Mouse (Mus musculus) hindbrain, embryonic 15.5 days (tissue): ENCODE measurements around the gene Fam114a2. TPM values are rescaled to one million over a fixed set of nuclear protein-coding genes. Genes with fewer than 3 reads are reported as not detected.

Experiments
- ATAC-seq: fragments of 200-750 bp; cut with Nextera tagmentation; 2 replicates; pipeline ENCODE4 v1.8.0; 2017; ENCODE audit warnings: low read depth, moderate number of reproducible peaks, moderate TSS enrichment; ENCODE audit not compliant: low FRiP score
- H3K27ac ChIP-seq: fragments of 300-500 bp; sonication (generic); replicated peaks from 2 replicates; pipeline ENCODE4 v1.5.1; 2015; ENCODE audit warnings: mild to moderate bottlenecking, inconsistent platforms
- H3K27me3 ChIP-seq: fragments of 300-500 bp; sonication (generic); 2 replicates; pipeline ENCODE4 v1.6.1; 2015; ENCODE audit warnings: control low read depth, inconsistent platforms
- H3K36me3 ChIP-seq: fragments of 300-500 bp; sonication (generic); 2 replicates; pipeline ENCODE4 v1.6.1; 2015; ENCODE audit warnings: control low read depth, inconsistent platforms
- H3K4me1 ChIP-seq: fragments of 300-500 bp; sonication (generic); replicated peaks from 2 replicates; pipeline ENCODE4 v1.6.1; 2015; ENCODE audit warnings: control low read depth, inconsistent platforms
- H3K4me2 ChIP-seq: fragments of 300-500 bp; sonication (generic); 2 replicates; pipeline ENCODE4 v1.6.1; 2015; ENCODE audit warnings: moderate library complexity, mild to moderate bottlenecking, inconsistent platforms
- H3K4me3 ChIP-seq: fragments of 300-500 bp; sonication (generic); 2 replicates; pipeline ENCODE4 v1.5.1; 2015; ENCODE audit warnings: mild to moderate bottlenecking, inconsistent platforms
- H3K9ac ChIP-seq: fragments of 300-500 bp; sonication (generic); 2 replicates; pipeline ENCODE4 v1.6.1; 2015; ENCODE audit warnings: inconsistent platforms
- H3K9me3 ChIP-seq: fragments of 300-500 bp; sonication (generic); 2 replicates; pipeline ENCODE4 v1.6.1; 2016; ENCODE audit warnings: control low read depth, inconsistent platforms
- WGBS: fragments of 180-500 bp; shearing (Covaris S2); methylation state at CpG from one replicate; pipeline ENCODE4 v1.1.7; 2015; 5-methylcytosine and 5-hydroxymethylcytosine counted together
- polyA plus RNA-seq: library from polyadenylated mRNA; unstranded; fragments of >200 nt; fragmentation: Nextera tagmentation; extraction: Ambion mirVana; gene quantifications from 2 replicates; pipeline ENCODE4 v1.2.1, GENCODE M21; 2015

Gene Fam114a2
- polyA plus RNA-seq, 1 experiment from 2014 or later = 76.4 TPM

DNA sequence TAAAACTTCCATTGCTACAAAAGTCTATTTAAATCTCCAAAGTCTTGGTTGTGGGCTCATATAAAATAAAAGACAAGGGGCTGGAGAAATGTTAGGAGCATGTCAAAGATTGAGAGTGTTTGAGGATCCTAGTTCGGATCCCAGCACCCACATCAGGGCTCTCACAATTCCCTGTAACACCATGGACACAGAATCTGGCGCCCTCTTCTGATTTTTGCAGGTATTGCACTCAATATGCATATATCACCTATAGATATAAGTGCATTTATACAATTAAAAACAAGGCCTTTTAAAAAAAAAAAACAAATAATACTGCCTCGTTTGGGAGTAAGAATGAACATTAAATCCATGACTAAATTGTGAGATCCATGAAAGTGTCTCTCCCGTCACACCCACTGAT, 49.7 kb downstream of the Fam114a2 start:
- 89% methylated on average over 4 of the region's 4 CpGs for WGBS
- H3K9ac ChIP-seq = no peak overlapping the region
- no peak overlapping the region for H3K27ac ChIP-seq
- peaks cover 2% of the 10 kb centered on the region; the same call in 1 of the 2 replicates for H3K9me3 ChIP-seq
- H3K4me3 ChIP-seq = no peak overlapping the region
- H3K4me1 ChIP-seq = peaks cover 4% of the 10 kb centered on the region; the same call in 1 of the 2 replicates
- H3K27me3 ChIP-seq = no peaks in the 10 kb centered on the region
- H3K36me3 ChIP-seq = no peaks in the 10 kb centered on the region
- no peak for ATAC-seq
- H3K4me2 ChIP-seq = no peak overlapping the region

DNA sequence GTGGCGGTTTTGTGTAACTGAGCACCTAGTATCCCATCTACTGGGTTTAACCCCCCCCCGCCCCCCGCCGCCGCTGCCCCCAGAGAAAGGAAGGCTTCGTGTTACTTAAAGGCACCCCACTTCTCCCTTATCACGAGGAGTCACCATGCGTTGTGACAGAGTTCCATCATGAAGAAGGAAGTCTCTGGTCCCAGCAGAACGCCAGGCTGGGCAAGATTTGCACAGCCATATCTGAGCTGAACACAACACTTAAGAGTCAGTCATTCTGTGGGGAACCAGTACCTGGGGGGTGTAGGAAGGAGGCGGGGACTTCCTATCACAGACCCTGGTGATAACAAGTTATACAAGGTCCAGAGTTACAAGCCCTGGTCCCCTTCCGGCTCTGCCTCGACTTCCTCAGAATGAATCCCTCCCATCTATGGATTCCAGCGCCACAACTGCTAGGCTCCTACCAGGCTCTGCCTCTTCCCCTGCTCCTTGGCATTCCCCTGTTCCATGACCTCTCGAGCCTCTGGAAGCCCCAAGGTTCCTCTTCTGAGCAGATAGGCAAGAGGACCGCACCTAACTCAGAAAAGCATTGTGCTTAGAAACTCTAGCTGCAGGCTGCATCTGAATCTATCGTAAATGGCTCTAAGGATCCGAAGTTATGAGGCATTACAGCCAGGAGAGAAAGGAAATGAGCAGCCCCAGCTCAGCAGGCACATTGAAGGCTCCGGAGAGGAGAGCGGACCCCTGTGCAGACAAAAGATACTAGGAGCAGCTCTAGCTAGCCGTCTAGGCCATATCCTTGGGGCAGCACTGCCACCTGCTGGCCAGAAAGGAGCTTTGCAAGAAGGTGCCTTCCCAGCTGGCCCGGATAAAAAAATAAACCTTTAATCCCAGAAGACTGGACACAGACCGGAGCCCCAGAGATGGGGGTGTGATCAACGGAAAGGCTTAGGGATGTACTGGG, 51.0 kb downstream of the Fam114a2 start:
- Histone ChIP-seq H3K36me3 (no peaks in the 10 kb centered on the region), H3K9me3 (peaks cover 2% of the 10 kb centered on the region; the same call in 1 of the 2 replicates), H3K4me1 (peaks cover 4% of the 10 kb centered on the region; the same call in 1 of the 2 replicates), H3K4me3 (no peak overlapping the region), H3K9ac (no peak overlapping the region), H3K4me2 (peak overlapping the region; percentile 19; the same call in 1 of the 2 replicates), H3K27ac (peak overlapping the region; percentile 7; the same call in 1 of the 2 replicates), H3K27me3 (no peaks in the 10 kb centered on the region)
- ATAC-seq = peak; percentile 87; the same call in 1 of the 2 replicates
- WGBS = 53% methylated on average over 23 of the region's 23 CpGs

DNA sequence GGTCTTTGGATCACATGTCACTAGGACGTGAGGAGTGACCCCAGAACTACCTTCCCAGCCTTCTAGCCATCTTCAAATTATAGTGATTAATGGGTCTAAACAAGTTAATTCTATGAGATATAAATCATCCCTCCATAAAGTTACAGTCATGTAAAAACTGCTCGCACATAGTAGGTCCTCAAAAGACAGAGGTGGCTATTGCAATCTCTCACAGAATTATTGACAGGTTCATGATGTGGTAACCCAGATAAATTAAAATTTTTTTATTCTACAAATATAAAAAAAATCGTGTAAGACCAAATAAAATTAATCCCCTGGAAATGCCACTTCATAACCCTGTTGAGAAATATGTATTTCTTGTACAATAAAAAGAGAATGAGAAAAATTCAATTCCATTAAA, 52.6 kb downstream of the Fam114a2 start:
- no peak for ATAC-seq
- no peak overlapping the region for H3K4me2 ChIP-seq
- no peak overlapping the region for H3K27ac ChIP-seq
- H3K9ac ChIP-seq = no peak overlapping the region
- peaks cover 4% of the 10 kb centered on the region; the same call in 1 of the 2 replicates for H3K4me1 ChIP-seq
- no peaks in the 10 kb centered on the region for H3K27me3 ChIP-seq
- H3K4me3 ChIP-seq = no peak overlapping the region
- WGBS = 85% methylated on average over 3 of the region's 3 CpGs
- no peaks in the 10 kb centered on the region for H3K36me3 ChIP-seq
- peaks cover 2% of the 10 kb centered on the region; the same call in 1 of the 2 replicates for H3K9me3 ChIP-seq

DNA sequence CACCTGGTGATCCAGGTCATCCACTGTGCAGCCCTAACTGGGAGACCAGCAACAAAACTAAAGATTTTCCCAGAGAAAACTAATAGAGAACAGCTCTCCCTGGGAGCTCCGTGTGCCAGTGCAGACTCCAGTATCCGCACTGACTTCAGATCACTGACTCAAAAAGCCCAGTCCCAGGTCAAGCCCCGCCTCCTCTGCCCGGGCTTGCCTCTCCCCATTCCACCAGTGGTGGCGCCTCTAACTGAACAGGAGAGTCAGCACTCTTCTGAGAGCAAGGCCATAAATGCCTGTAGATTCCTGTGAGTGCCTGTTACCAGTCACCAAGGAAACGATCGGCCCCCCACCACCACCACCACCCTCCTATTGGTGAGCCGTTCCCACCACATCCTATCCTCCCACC, 53.4 kb downstream of the Fam114a2 start:
- peaks cover 4% of the 10 kb centered on the region; the same call in 1 of the 2 replicates for H3K4me1 ChIP-seq
- H3K36me3 ChIP-seq = no peaks in the 10 kb centered on the region
- H3K9me3 ChIP-seq = peaks cover 2% of the 10 kb centered on the region; the same call in 1 of the 2 replicates
- ATAC-seq = no peak
- no peak overlapping the region for H3K4me3 ChIP-seq
- H3K9ac ChIP-seq = no peak overlapping the region
- WGBS = 40% methylated on average over 8 of the region's 8 CpGs
- no peak overlapping the region for H3K27ac ChIP-seq
- no peaks in the 10 kb centered on the region for H3K27me3 ChIP-seq
- no peak overlapping the region for H3K4me2 ChIP-seq

DNA sequence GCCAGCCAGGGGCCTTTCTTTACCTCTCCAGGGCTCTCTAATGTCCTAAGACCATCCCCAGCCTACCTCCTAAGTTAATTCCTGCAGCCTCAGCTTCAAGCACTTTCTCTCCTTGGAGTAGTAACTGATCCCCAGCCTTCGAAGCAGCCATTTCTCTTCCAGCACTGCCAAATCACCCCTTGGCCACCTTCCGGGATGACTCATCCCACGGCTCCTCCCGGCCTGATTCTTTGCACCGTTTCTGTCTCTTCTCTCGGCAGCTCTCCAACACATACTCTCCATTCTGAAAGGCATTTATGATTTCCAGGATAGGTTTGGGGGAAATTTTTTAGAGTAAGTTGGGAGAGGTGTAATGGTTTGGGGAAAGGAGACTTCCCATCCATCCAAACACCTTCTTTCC, 58.7 kb downstream of the Fam114a2 start:
- WGBS = 85% methylated on average over 6 of the region's 6 CpGs
- ATAC-seq = no peak
- H3K9ac ChIP-seq = no peak overlapping the region

DNA sequence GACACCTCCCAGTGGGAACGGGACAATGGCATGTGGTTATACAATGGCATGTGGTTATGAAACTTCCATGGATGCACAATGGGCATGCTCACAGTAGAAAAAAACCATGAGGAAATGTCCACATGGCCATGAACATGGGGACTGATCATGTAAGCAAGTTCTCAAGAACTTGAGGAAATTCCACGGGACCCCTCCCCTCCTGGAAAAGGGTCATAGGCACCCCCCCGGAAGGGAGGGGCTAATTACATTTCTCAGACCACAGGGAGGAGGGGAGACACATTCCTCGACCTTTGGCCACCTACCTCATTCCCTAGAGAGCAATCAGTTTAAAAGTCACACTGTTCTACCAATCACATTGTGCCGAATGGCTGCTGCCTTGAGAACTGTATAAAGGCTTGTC, 64.0 kb downstream of the Fam114a2 start:
- ATAC-seq = no peak
- Histone ChIP-seq H3K4me2 (no peak overlapping the region), H3K9me3 (no peaks in the 10 kb centered on the region), H3K4me3 (no peak overlapping the region), H3K9ac (no peak overlapping the region), H3K4me1 (no peaks in the 10 kb centered on the region), H3K27ac (no peak overlapping the region), H3K36me3 (no peaks in the 10 kb centered on the region), H3K27me3 (no peaks in the 10 kb centered on the region)
- 67% methylated on average over 5 of the region's 5 CpGs for WGBS

More for the DNA sequence above, 58.7 kb downstream of the Fam114a2 start:
- no peak overlapping the region for H3K4me2 ChIP-seq
- no peaks in the 10 kb centered on the region for H3K4me1 ChIP-seq
- H3K36me3 ChIP-seq = no peaks in the 10 kb centered on the region
- H3K27me3 ChIP-seq = no peaks in the 10 kb centered on the region
- no peaks in the 10 kb centered on the region for H3K9me3 ChIP-seq
- H3K27ac ChIP-seq = no peak overlapping the region
- no peak overlapping the region for H3K4me3 ChIP-seq

DNA sequence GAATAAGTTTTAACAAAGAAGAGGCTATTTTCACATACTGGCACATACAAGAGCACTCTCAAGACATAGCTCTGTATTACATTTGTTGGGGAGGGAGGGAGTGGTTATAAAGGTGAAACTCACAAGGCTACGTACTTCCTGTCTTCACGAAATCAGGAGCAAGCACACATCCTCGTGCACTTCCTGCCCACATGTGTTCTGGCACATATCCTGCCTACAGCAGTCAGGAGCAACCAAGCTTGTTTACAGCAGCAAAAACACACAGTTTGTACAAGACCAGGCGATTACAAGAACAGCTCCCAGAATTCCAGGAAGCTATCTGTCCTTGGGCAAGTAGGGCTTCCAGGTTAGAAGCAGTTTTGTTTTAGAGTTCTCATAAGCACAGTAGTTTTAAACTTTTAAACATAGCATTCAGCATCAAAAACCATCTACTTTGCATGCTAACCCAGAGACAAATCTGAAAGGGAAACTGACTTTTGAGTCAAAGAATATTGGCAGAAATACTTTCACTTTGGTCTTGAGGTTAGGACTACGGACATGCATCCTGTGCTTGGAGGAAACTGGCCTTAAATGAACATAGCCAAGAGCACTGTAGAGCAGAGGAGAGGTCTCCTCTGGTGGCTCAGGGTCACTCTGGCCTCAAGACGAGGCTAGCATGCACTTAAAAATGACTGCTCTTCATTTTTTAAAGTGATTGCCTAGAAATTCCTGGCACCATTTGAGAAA, 73.0 kb downstream of the Fam114a2 start:
- Histone ChIP-seq H3K36me3 (no peaks in the 10 kb centered on the region), H3K9ac (no peak overlapping the region), H3K27ac (no peak overlapping the region), H3K27me3 (no peaks in the 10 kb centered on the region), H3K4me1 (no peaks in the 10 kb centered on the region), H3K4me2 (no peak overlapping the region), H3K4me3 (no peak overlapping the region), H3K9me3 (no peaks in the 10 kb centered on the region)
- WGBS = 77% methylated on average over 6 of the region's 6 CpGs
- no peak for ATAC-seq

DNA sequence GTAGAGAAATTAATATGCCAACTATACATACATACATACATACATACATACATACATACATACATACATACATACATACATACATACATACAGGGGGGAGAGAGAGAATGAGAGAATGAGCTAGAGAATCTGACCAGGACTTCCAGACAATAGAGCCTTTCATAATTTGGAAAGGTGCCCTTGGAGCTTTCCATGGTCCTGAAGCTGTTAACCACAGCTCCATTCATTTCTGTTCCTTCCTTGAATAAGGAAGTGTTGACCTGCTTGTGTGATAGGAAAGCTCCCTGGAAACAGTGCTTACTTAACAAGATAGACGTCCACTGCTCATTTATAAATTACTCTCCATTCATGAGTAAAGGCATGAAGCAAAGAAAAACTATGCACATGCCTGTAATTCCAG, 84.3 kb downstream of the Fam114a2 start:
- Histone ChIP-seq H3K9me3 (no peaks in the 10 kb centered on the region), H3K27me3 (no peaks in the 10 kb centered on the region), H3K9ac (no peak overlapping the region), H3K36me3 (no peaks in the 10 kb centered on the region), H3K4me3 (no peak overlapping the region), H3K4me2 (no peak overlapping the region), H3K4me1 (no peaks in the 10 kb centered on the region), H3K27ac (no peak overlapping the region)
- 25% methylated on average over 1 of the region's 1 CpGs for WGBS
- ATAC-seq = no peak

Other genes starting within 250 kb of the Fam114a2 start
- 56.5 and 59.5 TPM in 2 replicates for gene Mfap3, start within 50 bp of the Fam114a2 start, polyA plus RNA-seq
- gene Galnt10, start 126.8 kb upstream of the Fam114a2 start, polyA plus RNA-seq = 14.6 and 15.4 TPM in 2 replicates